Mouse (Mus musculus) MEL-GATA-1-ER (cell line): ENCODE results near the gene Bola2.
"Not testable (repeated sequence)": the region's sequence is repeated elsewhere in the genome, so short reads cannot be mapped to it uniquely, and the experiment has no call there.

Experiments used
- DNase-seq: peaks from one replicate; pipeline ENCODE4 v3.0.0-alpha.2; 2012; ENCODE audit warnings: low read depth; ENCODE audit errors: extremely low read depth

Gene Bola2

GRCm38 (mm10) chr7:126708175-126708952 is 13.2 kb downstream of the Bola2 start:
- DNase-seq, result no peak

- DNase-seq, result no peak
These were observed 15.1 kb downstream of the Bola2 start for GRCm38 (mm10) chr7:126710266-126710665.

GRCm38 (mm10) chr7:126711910-126712309 is 16.7 kb downstream of the Bola2 start:
- no peak for DNase-seq

- no peak for DNase-seq
These were observed 20.5 kb downstream of the Bola2 start for GRCm38 (mm10) chr7:126715679-126716078.

DNA sequence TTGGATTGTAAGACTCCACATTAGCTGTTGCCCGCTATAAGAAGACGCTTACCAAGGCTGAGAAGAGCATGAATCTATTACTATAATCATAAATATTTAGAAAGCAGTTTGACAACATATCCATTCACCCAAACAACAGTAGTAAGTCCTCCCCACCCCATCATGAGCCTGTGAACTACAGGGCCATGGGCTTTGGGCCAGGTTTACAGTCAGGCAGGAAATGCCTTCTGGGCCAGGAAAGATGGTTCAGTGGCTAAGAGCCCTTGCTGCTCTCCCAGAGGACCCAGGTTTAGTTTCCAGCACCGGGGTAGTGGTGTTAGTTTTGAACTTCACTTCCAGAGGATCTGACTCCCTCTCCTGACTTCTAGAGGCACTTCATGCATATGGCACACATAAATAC is 22.4 kb downstream of the Bola2 start:
- DNase-seq, result no peak

DNA sequence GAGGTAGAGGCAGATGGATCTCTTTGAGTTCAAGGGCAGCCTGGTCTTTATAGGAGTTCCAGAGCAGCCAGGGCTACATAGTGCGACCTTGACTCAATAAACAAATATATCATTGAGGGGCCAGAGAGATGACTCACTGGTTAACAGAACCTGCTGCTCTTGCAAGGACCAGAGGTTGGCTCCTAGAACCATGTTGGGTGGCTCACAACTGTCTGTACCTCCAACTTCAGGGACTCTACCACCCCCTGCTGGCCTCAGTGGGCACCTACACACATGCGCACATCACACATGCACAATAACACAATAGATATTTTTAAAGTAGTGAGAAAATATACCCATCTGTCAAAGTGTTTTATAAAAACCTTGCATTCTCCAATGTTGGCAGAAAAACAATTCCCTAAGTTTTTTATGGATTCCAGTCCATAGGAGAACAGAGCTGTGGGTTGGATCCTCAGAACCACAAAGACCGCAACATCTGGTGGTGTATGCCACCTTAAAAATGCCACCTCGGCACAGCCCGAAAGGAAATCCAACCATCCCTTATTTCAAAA is 23.7 kb downstream of the Bola2 start:
- no peak for DNase-seq

- DNase-seq, result no peak
These were observed 26.4 kb downstream of the Bola2 start for GRCm38 (mm10) chr7:126721635-126722034.

DNA sequence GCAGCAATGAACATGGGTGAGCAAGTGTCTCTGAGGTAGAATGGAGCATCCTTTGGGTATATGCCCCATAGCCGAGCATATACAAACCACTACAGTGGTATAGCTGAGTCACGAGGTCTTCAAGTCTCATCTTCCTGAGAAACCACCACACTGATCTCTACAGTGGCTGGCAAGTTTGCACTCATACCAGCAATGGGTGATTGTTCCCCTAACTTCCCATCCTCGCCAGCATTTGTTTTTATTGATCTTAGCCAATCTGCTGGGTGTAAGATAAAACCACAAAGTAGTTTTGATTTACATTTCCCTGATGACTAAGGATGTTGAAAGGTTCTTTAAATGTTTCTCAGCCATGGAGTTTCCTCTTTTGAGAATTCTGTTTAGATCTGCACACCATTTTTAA is 29.9 kb downstream of the Bola2 start:
- no peak for DNase-seq

DNA sequence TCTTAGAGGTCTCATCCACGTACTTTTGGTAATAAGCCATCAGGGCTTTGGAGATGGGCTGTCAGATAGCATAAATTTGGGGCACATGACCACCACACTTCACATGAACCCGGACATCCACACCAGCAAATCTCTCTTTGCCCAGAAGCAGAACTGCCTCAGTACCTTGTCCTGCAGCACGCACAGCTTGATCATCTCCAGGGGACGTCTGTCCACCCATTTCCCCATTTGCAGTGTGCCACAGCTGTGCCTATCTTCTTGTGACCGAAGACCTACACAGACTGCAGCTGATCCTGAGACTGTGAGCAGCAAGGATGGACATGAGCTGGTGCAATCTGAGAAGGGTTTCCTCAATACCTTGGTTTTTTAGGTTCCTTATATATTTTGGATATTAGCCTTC is 30.5 kb downstream of the Bola2 start:
- DNase-seq, result no peak

DNA sequence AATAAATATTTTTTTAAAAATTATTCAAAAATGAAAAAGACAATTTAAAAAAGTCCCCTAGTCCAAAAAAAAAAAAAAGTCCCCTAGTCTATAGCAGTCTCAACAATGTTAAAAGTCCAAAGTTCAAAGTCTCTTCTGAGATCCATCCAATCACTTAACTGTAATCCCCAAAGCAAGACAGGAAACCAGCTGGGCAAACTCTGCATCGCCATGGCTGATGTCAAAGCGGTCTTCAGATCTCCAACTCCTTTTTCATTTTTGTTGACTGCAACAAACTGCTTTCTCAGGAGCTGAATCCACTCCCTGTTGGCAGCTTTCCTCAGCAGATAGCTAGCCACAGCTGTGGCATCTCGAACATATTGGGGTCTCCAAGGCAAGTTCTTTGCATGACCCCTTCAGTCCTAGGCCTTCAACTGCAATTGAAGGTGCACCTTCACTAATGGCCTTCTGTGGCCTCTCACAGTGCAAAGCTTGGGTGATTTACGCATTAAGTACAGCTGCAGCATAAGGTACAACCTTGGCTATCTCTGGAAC is 35.1 kb downstream of the Bola2 start:
- DNase-seq, result not testable (repeated sequence)

- DNase-seq, result no peak
These were observed 40.9 kb downstream of the Bola2 start for GRCm38 (mm10) chr7:126736122-126736521.

GRCm38 (mm10) chr7:126739551-126739950 is 44.4 kb downstream of the Bola2 start:
- DNase-seq, result no peak

GRCm38 (mm10) chr7:126740132-126740735 is 45.0 kb downstream of the Bola2 start:
- DNase-seq, result no peak

DNA sequence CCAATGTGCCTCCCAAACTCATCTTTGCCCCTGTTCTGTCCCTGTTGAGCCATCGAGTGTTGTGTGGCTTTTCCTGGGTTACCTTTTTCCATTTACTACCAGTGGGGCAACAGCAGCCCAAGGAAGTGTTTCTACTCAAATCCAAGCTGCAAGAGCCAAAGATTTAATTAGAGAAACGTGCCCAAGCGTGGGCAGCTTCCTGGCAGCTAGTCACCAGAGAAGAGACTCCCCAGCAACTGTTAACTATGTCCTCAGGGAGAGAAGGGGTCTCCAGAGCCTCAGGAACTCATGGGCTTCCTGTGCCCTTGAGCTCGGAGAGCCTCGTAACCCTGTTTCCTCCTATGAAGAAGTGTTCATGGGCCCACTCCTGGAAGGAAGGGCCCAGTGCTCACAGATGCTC is 45.8 kb downstream of the Bola2 start:
- DNase-seq, result no peak

GRCm38 (mm10) chr7:126741452-126741851 is 46.3 kb downstream of the Bola2 start:
- DNase-seq, result no peak

DNA sequence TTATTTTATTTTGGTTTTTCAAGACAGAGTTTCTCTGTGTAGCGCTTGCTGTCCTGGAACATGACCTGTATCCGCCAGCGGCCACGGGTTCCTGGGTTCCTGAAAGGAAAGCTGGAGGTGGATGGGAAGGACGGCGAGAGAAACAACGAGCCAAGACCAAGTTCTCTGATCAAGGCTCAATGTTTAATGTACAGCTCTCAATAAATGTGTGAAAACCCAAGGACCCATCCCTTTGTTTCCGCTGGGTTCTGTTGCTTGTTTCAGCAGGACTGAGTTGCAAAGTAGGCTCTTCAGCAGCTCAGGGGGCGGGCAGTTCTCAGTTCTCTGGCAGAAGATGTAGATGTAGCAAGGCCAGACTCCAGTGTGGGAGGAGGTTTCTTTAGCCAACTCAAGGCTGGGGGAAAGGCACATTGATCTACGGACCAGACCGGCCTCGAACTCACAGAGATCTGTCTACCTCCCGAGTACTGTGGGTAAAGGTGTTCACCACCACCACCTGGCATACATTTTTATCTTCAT is 46.8 kb downstream of the Bola2 start:
- DNase-seq, result no peak

GRCm38 (mm10) chr7:126746066-126746465 is 50.9 kb downstream of the Bola2 start:
- no peak for DNase-seq

DNA sequence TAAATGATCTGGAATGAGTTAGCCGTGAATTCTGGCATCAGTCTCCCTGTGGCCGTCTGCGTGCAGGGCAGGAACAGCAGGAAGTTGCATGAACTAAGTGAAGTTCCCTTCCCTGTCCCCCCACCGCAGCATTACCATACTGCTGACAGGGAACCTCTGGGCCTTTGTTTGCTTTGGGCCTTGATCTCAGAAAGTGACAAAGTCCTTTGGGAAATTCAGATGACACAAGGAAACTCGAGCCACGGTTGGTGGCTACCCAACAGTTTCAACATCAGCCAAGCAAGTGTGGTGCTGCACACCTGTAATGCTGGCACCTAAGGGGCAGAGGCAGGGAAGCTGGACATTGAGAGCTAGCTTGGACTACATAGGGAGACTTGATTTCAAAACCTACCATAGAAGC is 51.6 kb downstream of the Bola2 start:
- no peak for DNase-seq

DNA sequence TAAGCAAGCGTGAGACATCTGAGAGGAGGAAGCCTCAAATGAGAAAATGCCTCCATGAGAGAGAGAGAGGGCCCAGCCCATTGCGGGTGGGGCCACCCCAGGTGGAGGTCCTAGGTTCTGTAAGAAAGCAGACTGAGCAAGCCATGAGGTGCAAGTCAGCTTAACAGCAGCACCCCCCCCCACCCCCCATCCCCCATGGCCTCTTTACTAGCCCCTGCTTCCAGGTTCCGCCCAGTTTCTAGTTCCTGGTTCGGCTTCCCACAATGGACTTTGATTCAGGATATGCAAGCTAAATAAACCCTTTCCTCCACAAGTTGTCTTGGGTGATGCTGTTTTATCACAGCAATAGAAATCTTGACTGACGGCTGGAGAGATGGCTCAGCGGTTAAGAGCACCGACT is 53.6 kb downstream of the Bola2 start:
- no peak for DNase-seq
